Mouse (Mus musculus): ENCODE measurements at regions not wholly inside any gene's neighbourhood (a gene's known extent, or its start where the extent isn't known, plus 50 kb on each side); places are given as distances from the start of the nearest gene placed in this dataset.

GRCm38 (mm10) chr2:159019921-159020534 is 225.4 kb downstream of the Dhx35 start:
- DNase-seq (ENCODE audit: low read depth, low spot score): no peak

- DNase-seq (ENCODE audit: low read depth, low spot score): no peak
Observed at GRCm38 (mm10) chr2:159032147-159032546, 237.5 kb downstream of the Dhx35 start.

GRCm38 (mm10) chr2:159039916-159040315 is 245.3 kb downstream of the Dhx35 start:
- no peak for DNase-seq (ENCODE audit: low read depth, low spot score)

- no peak for DNase-seq (ENCODE audit: low read depth, low spot score)
Observed at GRCm38 (mm10) chr2:159053534-159053933, 258.9 kb downstream of the Dhx35 start.

- DNase-seq (ENCODE audit: low read depth, low spot score): peak; percentile 44
Observed at GRCm38 (mm10) chr2:159053936-159054335, 259.3 kb downstream of the Dhx35 start.

GRCm38 (mm10) chr2:159054451-159054850 is 259.8 kb downstream of the Dhx35 start:
- DNase-seq (ENCODE audit: low read depth, low spot score): no peak

- no peak for DNase-seq (ENCODE audit: low read depth, low spot score)
Observed at GRCm38 (mm10) chr2:159055780-159056179, 261.2 kb downstream of the Dhx35 start.

- DNase-seq (ENCODE audit: low read depth, low spot score): no peak
Observed at GRCm38 (mm10) chr2:159056960-159057359, 262.4 kb downstream of the Dhx35 start.

GRCm38 (mm10) chr2:159057506-159057905 is 262.9 kb downstream of the Dhx35 start:
- no peak for DNase-seq (ENCODE audit: low read depth, low spot score)

- peak; percentile 5 for DNase-seq (ENCODE audit: low read depth, low spot score)
Observed at GRCm38 (mm10) chr2:159062266-159062665, 267.7 kb downstream of the Dhx35 start.

GRCm38 (mm10) chr2:159062666-159063065 is 268.1 kb downstream of the Dhx35 start:
- DNase-seq (ENCODE audit: low read depth, low spot score): no peak

- DNase-seq (ENCODE audit: low read depth, low spot score): no peak
Observed at GRCm38 (mm10) chr2:159064403-159064970, 269.9 kb downstream of the Dhx35 start.

- no peak for DNase-seq (ENCODE audit: low read depth, low spot score)
Observed at GRCm38 (mm10) chr2:159067506-159067905, 272.9 kb downstream of the Dhx35 start.

GRCm38 (mm10) chr2:159068303-159069020 is 273.9 kb downstream of the Dhx35 start:
- no peak for DNase-seq (ENCODE audit: low read depth, low spot score)

- DNase-seq (ENCODE audit: low read depth, low spot score): no peak
Observed at GRCm38 (mm10) chr2:159069180-159069579, 274.6 kb downstream of the Dhx35 start.

- DNase-seq (ENCODE audit: low read depth, low spot score): no peak
Observed at GRCm38 (mm10) chr2:159072997-159073690, 278.5 kb downstream of the Dhx35 start.

GRCm38 (mm10) chr2:159079836-159080235 is 285.2 kb downstream of the Dhx35 start:
- no peak for DNase-seq (ENCODE audit: low read depth, low spot score)

- DNase-seq (ENCODE audit: low read depth, low spot score): no peak
Observed at GRCm38 (mm10) chr2:159080784-159081544, 286.4 kb downstream of the Dhx35 start.

- no peak for DNase-seq (ENCODE audit: low read depth, low spot score)
Observed at GRCm38 (mm10) chr2:159086836-159087235, 292.2 kb downstream of the Dhx35 start.

- DNase-seq (ENCODE audit: low read depth, low spot score): no peak
Observed at GRCm38 (mm10) chr2:159088196-159088595, 293.6 kb downstream of the Dhx35 start.

- no peak for DNase-seq (ENCODE audit: low read depth, low spot score)
Observed at GRCm38 (mm10) chr2:159096667-159097066, 302.1 kb downstream of the Dhx35 start.

GRCm38 (mm10) chr2:159134042-159134441 is 339.4 kb downstream of the Dhx35 start:
- DNase-seq (ENCODE audit: low read depth, low spot score): no peak

All from 3T3-L1 (cell line).